20 mouse cellular contexts compared by ENCODE assay signal in genomic region chr8:110454466-110454865, GRCm38 (mm10).
A peak's percentile ranks its signal among the peaks of the same experiment; 100 is the strongest.
DNase-seq lines count a peak whose midpoint lies in the region; ATAC-seq and TF ChIP-seq lines count a peak whose summit lies in the region.
"Had no signal": no experiment of that assay in that cellular context is flagged by ENCODE, and none has a peak within 500 bp of the region (broad histone marks: within the 10 kb centered on the region; RNA-seq: fewer than 3 reads in every experiment).

No protein-coding gene starts in this region.

- TF ChIP-seq POLR2A in kidney, adult 2 months (IDR thresholded peaks at IDR 0.05; ENCODE audit: low read depth, low read length), result no peak

- H3K4me2 ChIP-seq in midbrain, postnatal 0 days (ENCODE audit: low read depth, low read length, poor library complexity, severe bottlenecking), result no peak overlapping the region
- H3K4me2 ChIP-seq: forebrain, embryonic 13.5 days; heart, embryonic 13.5 days; hindbrain, embryonic 15.5 days had no signal

- H3K27me3 ChIP-seq in kidney, adult 2 months (replicated peaks; ENCODE audit: control insufficient read depth, insufficient read depth, low read length), result no peaks in the 10 kb centered on the region
- no peaks in the 10 kb centered on the region for H3K27me3 ChIP-seq in midbrain, postnatal 0 days (ENCODE audit: insufficient read depth, low read length)
- no peaks in the 10 kb centered on the region for H3K27me3 ChIP-seq in midbrain, embryonic 10.5 days (ENCODE audit: low read depth, poor library complexity, severe bottlenecking)
- H3K27me3 ChIP-seq: CH12.LX; forebrain, embryonic 13.5 days; heart, embryonic 13.5 days; hindbrain, embryonic 15.5 days had no signal

- no peaks in the 10 kb centered on the region for H3K4me1 ChIP-seq in kidney, adult 2 months (ENCODE audit: control insufficient read depth, insufficient read depth, low read length)
- no peaks in the 10 kb centered on the region; the same call in 1 of the 2 replicates for H3K4me1 ChIP-seq in midbrain, postnatal 0 days (ENCODE audit: insufficient read depth, low read length)
- 0 out of 2 replicates have a peak, but pooled peaks cover 4% of the 10 kb centered on the region for H3K4me1 ChIP-seq in midbrain, embryonic 10.5 days
- H3K4me1 ChIP-seq: embryonic facial prominence, embryonic 10.5 days; forebrain, embryonic 13.5 days; heart, embryonic 13.5 days; hindbrain, embryonic 15.5 days had no signal

- H3K27ac ChIP-seq in kidney, adult 2 months (ENCODE audit: insufficient read depth, low read depth, low read length), result no peak overlapping the region
- H3K27ac ChIP-seq in midbrain, postnatal 0 days (ENCODE audit: low read depth, low read length), result no peak overlapping the region
- no peak overlapping the region for H3K27ac ChIP-seq in midbrain, embryonic 10.5 days (replicated peaks)
- H3K27ac ChIP-seq: embryonic facial prominence, embryonic 10.5 days; forebrain, embryonic 13.5 days; gastrocnemius, adult 2 months; heart, embryonic 13.5 days; hindbrain, embryonic 15.5 days had no signal

- no peaks in the 10 kb centered on the region for H3K36me3 ChIP-seq in kidney, adult 2 months (ENCODE audit: control insufficient read depth, insufficient read depth, low read length)
- H3K36me3 ChIP-seq in midbrain, postnatal 0 days (ENCODE audit: insufficient read depth, low read length), result no peaks in the 10 kb centered on the region
- H3K36me3 ChIP-seq in midbrain, embryonic 10.5 days, result no peaks in the 10 kb centered on the region
- H3K36me3 ChIP-seq: embryonic facial prominence, embryonic 10.5 days; heart, embryonic 13.5 days; hindbrain, embryonic 15.5 days had no signal

- no peak overlapping the region for H3K4me3 ChIP-seq in kidney, adult 2 months (ENCODE audit: insufficient read depth, low read depth, low read length)
- no peak overlapping the region for H3K4me3 ChIP-seq in midbrain, postnatal 0 days (ENCODE audit: low read depth, low read length)
- no peak overlapping the region for H3K4me3 ChIP-seq in midbrain, embryonic 10.5 days
- H3K4me3 ChIP-seq: embryonic facial prominence, embryonic 10.5 days; forebrain, embryonic 13.5 days; gastrocnemius, adult 2 months; heart, embryonic 13.5 days; hindbrain, embryonic 15.5 days had no signal

- no peak for TF ChIP-seq CTCF in kidney, adult 2 months (conservative IDR thresholded peaks at IDR 0.05; ENCODE audit: insufficient read depth, insufficient read length, low read depth, low read length)
- TF ChIP-seq CTCF in midbrain, postnatal 0 days (IDR thresholded peaks at IDR 0.05), result no peak

- 44% methylated on average over 4 of the region's 4 CpGs for WGBS in kidney, adult 2 months
- WGBS in midbrain, postnatal 0 days, result 71% methylated on average over 4 of the region's 4 CpGs
- WGBS in midbrain, embryonic 10.5 days, result 91% methylated on average over 4 of the region's 4 CpGs

- H3K9ac ChIP-seq in midbrain, postnatal 0 days (replicated peaks; ENCODE audit: low read length, poor library complexity, severe bottlenecking), result no peak overlapping the region
- H3K9ac ChIP-seq: forebrain, embryonic 13.5 days; forebrain, postnatal 0 days; heart, embryonic 13.5 days; hindbrain, embryonic 15.5 days had no signal

- ATAC-seq in midbrain, postnatal 0 days (ENCODE audit: low FRiP score), result no peak
- ATAC-seq: activated CD4-positive, CD25-positive, alpha-beta regulatory T cell, adult 4 months; forebrain, embryonic 13.5 days; forebrain, postnatal 0 days; Patski had no signal

- no peaks in the 10 kb centered on the region for H3K9me3 ChIP-seq in midbrain, postnatal 0 days (ENCODE audit: low read length)
- H3K9me3 ChIP-seq in midbrain, embryonic 10.5 days (replicated peaks), result no peaks in the 10 kb centered on the region
- H3K9me3 ChIP-seq: embryonic facial prominence, embryonic 10.5 days; forebrain, embryonic 13.5 days; heart, embryonic 13.5 days; hindbrain, embryonic 15.5 days had no signal

- peak; percentile 9 for DNase-seq in adrenal gland, postnatal 25 days
- DNase-seq in adrenal gland, postnatal 10 days, result no peak
- DNase-seq in kidney, adult 2 months, result peak; percentile 33
- no peak for DNase-seq in kidney, adult 11 months
- peak; percentile 15 for DNase-seq in midbrain, postnatal 0 days (ENCODE audit: low spot score)
- DNase-seq in midbrain, embryonic 10.5 days (ENCODE audit: low spot score), result no peak
- no peak for DNase-seq in frontal cortex, postnatal 25 days (ENCODE audit: low spot score in 2 of 2)
- DNase-seq: adrenal gland, adult 8-10 months; cerebellum, adult 8-10 months; forebrain, postnatal 0 days; gastrocnemius, adult 2 months; gastrocnemius, postnatal 25 days; heart, postnatal 36 days had no signal

Comparison
In these comparisons a context has a peak if more than half of its experiments do, and no peak if none do; other contexts are left out.
1. DNase-seq: peak in adrenal gland, postnatal 25 days (single experiment), kidney, adult 2 months (single experiment) and midbrain, postnatal 0 days (single experiment); none in adrenal gland, postnatal 10 days (single experiment), kidney, adult 11 months (single experiment), midbrain, embryonic 10.5 days (single experiment) and frontal cortex, postnatal 25 days (0 of 2).